Mouse (Mus musculus) CH12.LX (cell line): Measurements from ENCODE around the gene Nme3. TPM values are rescaled to one million over a fixed set of nuclear protein-coding genes. Genes with fewer than 3 reads are reported as not detected.

Experiments
- DNase-seq: peaks from one replicate; pipeline ENCODE4 v3.0.0-alpha.2; 2013; ENCODE audit errors: extremely low read depth
- H3K27ac ChIP-seq: 2 replicates; pipeline ENCODE4 v1.5.1; 2012; ENCODE audit warnings: low read depth, mild to moderate bottlenecking, control low read depth, moderate library complexity; ENCODE audit not compliant: insufficient read depth
- H3K27me3 ChIP-seq: replicated peaks from 2 replicates; pipeline ENCODE3; 2012; ENCODE audit warnings: inconsistent platforms
- H3K36me3 ChIP-seq, 2 experiments: replicated peaks in 1 of 2; 2 replicates each; pipeline versions ENCODE3 to v1.6.1; 2012; ENCODE audit warnings: inconsistent platforms in 1 of 2, low read length in 1 of 2, mild to moderate bottlenecking in 1 of 2, mixed read lengths in 1 of 2, moderate library complexity in 1 of 2; ENCODE audit not compliant: control insufficient read depth in 1 of 2, insufficient read depth in 1 of 2
- H3K4me1 ChIP-seq, 2 experiments: 2 replicates each; pipeline ENCODE4 v1.6.1; 2012; ENCODE audit warnings: inconsistent platforms in 1 of 2, moderate library complexity in 1 of 2; ENCODE audit not compliant: insufficient read depth in 2 of 2, control insufficient read depth in 1 of 2
- H3K4me2 ChIP-seq: 2 replicates; pipeline ENCODE4 v1.6.1; 2012; ENCODE audit warnings: low read depth, mild to moderate bottlenecking, control low read depth; ENCODE audit not compliant: poor library complexity, insufficient read depth, severe bottlenecking
- H3K4me3 ChIP-seq, 3 experiments: fragments of 150-350 bp in 1 of 3; sonication (generic) in 1 of 3; replicated peaks in 1 of 3; 2 replicates each; pipeline versions ENCODE3 to v1.5.1; 2011 to 2012; ENCODE audit warnings: low read depth in 2 of 3, low read length in 2 of 3, mild to moderate bottlenecking in 2 of 3, moderate library complexity in 2 of 3, control low read depth in 1 of 3, improper control_type of control experiment in 1 of 3, inconsistent platforms in 1 of 3, mixed read lengths in 1 of 3; ENCODE audit not compliant: poor library complexity in 1 of 3
- H3K79me2 ChIP-seq: replicated peaks from 2 replicates; pipeline ENCODE4 v1.6.1; 2012; ENCODE audit warnings: mild to moderate bottlenecking, moderate library complexity; ENCODE audit not compliant: control insufficient read depth, poor library complexity, insufficient read depth, severe bottlenecking; ENCODE audit errors: extremely low read depth
- H3K9ac ChIP-seq: 2 replicates; pipeline ENCODE4 v1.6.1; 2012; ENCODE audit warnings: low read depth, mild to moderate bottlenecking, control low read depth, moderate library complexity; ENCODE audit not compliant: insufficient read depth
- H3K9me3 ChIP-seq: replicated peaks from 2 replicates; pipeline ENCODE3; 2012; ENCODE audit warnings: low read length, inconsistent platforms, mixed read lengths
- BHLHE40 ChIP-seq: IDR thresholded peaks from 2 replicates; pipeline ENCODE4 v1.6.1; 2011; ENCODE audit warnings: mild to moderate bottlenecking, low read depth, low read length, improper control_type of control experiment
- CHD2 ChIP-seq: IDR thresholded peaks from 2 replicates; pipeline ENCODE4 v1.6.1; 2011; ENCODE audit warnings: low read length, improper control_type of control experiment
- E2F4 ChIP-seq: IDR thresholded peaks from 2 replicates; pipeline ENCODE4 v1.6.1; 2011; ENCODE audit warnings: low read depth, low read length, improper control_type of control experiment; ENCODE audit not compliant: insufficient replicate concordance
- ELF1 ChIP-seq: IDR thresholded peaks from 2 replicates; pipeline ENCODE4 v1.6.1; 2014; ENCODE audit warnings: low read depth, mild to moderate bottlenecking, inconsistent platforms, low read length, improper control_type of control experiment
- EP300 ChIP-seq: IDR thresholded peaks from 2 replicates; pipeline ENCODE4 v1.6.1; 2011; ENCODE audit warnings: low read length, improper control_type of control experiment
- ETS1 ChIP-seq: conservative IDR thresholded peaks from 2 replicates; pipeline ENCODE4 v1.6.1; 2012; ENCODE audit warnings: low read depth, mild to moderate bottlenecking, inconsistent platforms, low read length, improper control_type of control experiment, moderate library complexity
- HCFC1 ChIP-seq: IDR thresholded peaks from 2 replicates; pipeline ENCODE4 v1.6.1; 2012; ENCODE audit warnings: low read depth, mild to moderate bottlenecking, inconsistent platforms, low read length, improper control_type of control experiment
- JUN ChIP-seq: IDR thresholded peaks from 2 replicates; pipeline ENCODE4 v1.6.1; 2011; ENCODE audit warnings: low read depth, mild to moderate bottlenecking, low read length, improper control_type of control experiment, moderate library complexity; ENCODE audit not compliant: insufficient read depth
- KAT2A ChIP-seq: IDR thresholded peaks from 2 replicates; pipeline ENCODE4 v1.6.1; 2012; ENCODE audit warnings: low read length, improper control_type of control experiment, inconsistent platforms; ENCODE audit not compliant: insufficient replicate concordance
- MAFK ChIP-seq: IDR thresholded peaks from 2 replicates; pipeline ENCODE4 v1.6.1; 2011; ENCODE audit warnings: low read length, improper control_type of control experiment; ENCODE audit not compliant: insufficient replicate concordance
- MAZ ChIP-seq: IDR thresholded peaks from 2 replicates; pipeline ENCODE4 v1.6.1; 2012; ENCODE audit warnings: low read depth, mild to moderate bottlenecking, inconsistent platforms, low read length, improper control_type of control experiment, moderate library complexity
- MEF2A ChIP-seq: IDR thresholded peaks from 2 replicates; pipeline ENCODE4 v1.6.1; 2014; ENCODE audit warnings: low read depth, mild to moderate bottlenecking, inconsistent platforms, low read length, improper control_type of control experiment, borderline replicate concordance
- MXI1 ChIP-seq: IDR thresholded peaks from 2 replicates; pipeline ENCODE4 v1.6.1; 2011; ENCODE audit warnings: mild to moderate bottlenecking, low read depth, low read length, improper control_type of control experiment
- MYC ChIP-seq: IDR thresholded peaks from 2 replicates; pipeline ENCODE4 v1.6.1; 2011; ENCODE audit warnings: low read depth, mild to moderate bottlenecking, improper control_type of control experiment, low read length
- NELFE ChIP-seq: IDR thresholded peaks from 2 replicates; pipeline ENCODE4 v1.6.1; 2011; ENCODE audit warnings: low read depth, low read length, improper control_type of control experiment
- PAX5 ChIP-seq: IDR thresholded peaks from 2 replicates; pipeline ENCODE4 v1.6.1; 2012; ENCODE audit warnings: low read length, inconsistent platforms, mixed read lengths
- POLR2A ChIP-seq: IDR thresholded peaks from 2 replicates; pipeline ENCODE4 v1.6.1; 2011; ENCODE audit warnings: low read depth, mild to moderate bottlenecking, improper control_type of control experiment, low read length
- POLR2AphosphoS2 ChIP-seq: IDR thresholded peaks from 2 replicates; pipeline ENCODE4 v1.6.1; 2011; ENCODE audit warnings: low read depth, low read length, improper control_type of control experiment
- RCOR1 ChIP-seq: conservative IDR thresholded peaks from 2 replicates; pipeline ENCODE4 v1.6.1; 2012; ENCODE audit warnings: low read depth, mild to moderate bottlenecking, inconsistent platforms, low read length, improper control_type of control experiment
- SIN3A ChIP-seq: IDR thresholded peaks from 2 replicates; pipeline ENCODE4 v1.6.1; 2012; ENCODE audit warnings: low read length, improper control_type of control experiment, inconsistent platforms
- SMC3 ChIP-seq: IDR thresholded peaks from 2 replicates; pipeline ENCODE4 v1.6.1; 2011; ENCODE audit warnings: low read depth, low read length, improper control_type of control experiment
- TBP ChIP-seq: conservative IDR thresholded peaks from 2 replicates; pipeline ENCODE4 v1.6.1; 2011; ENCODE audit warnings: low read depth, low read length, improper control_type of control experiment
- USF1 ChIP-seq: IDR thresholded peaks from 2 replicates; pipeline ENCODE4 v1.6.1; 2014; ENCODE audit warnings: low read depth, mild to moderate bottlenecking, inconsistent platforms, low read length, improper control_type of control experiment
- ZC3H11A ChIP-seq: IDR thresholded peaks from 2 replicates; pipeline ENCODE4 v1.6.1; 2012; ENCODE audit warnings: low read depth, mild to moderate bottlenecking, inconsistent platforms, low read length, improper control_type of control experiment
- ZKSCAN1 ChIP-seq: IDR thresholded peaks from 2 replicates; pipeline ENCODE4 v1.6.1; 2012; ENCODE audit warnings: low read depth, inconsistent platforms, low read length, improper control_type of control experiment, borderline replicate concordance
- ZMIZ1 ChIP-seq: IDR thresholded peaks from 2 replicates; pipeline ENCODE4 v1.6.1; 2012; ENCODE audit warnings: low read depth, mild to moderate bottlenecking, inconsistent platforms, low read length, improper control_type of control experiment
- dilution Hi-C: fragments of 300-500 bp; cut with MboI; formaldehyde crosslinking; loops from 2 replicates; pipeline ENCODE4 v1.14.3; 2020; ENCODE audit warnings: low sequenced_read_pairs; ENCODE audit not compliant: extremely low pct_unique_long_range_greater_than_20kb, extremely low pct_ligation_motif_present
- in situ Hi-C: fragments of 300-500 bp; cut with MboI; formaldehyde crosslinking; loops from 3 replicates; pipeline ENCODE4 v1.14.3; 2019; ENCODE audit warnings: low sequenced_read_pairs, low pct_ligation_motif_present, low pct_unique_long_range_greater_than_20kb, mixed read lengths
- polyA plus RNA-seq: library from polyadenylated mRNA; unstranded; fragments of >175 nt; gene quantifications from 2 replicates; pipeline ENCODE4 v1.2.1, GENCODE M21; 2012; ENCODE audit warnings: low read depth; ENCODE audit not compliant: insufficient read length
- total RNA-seq, 2 experiments: library from RNA; depleted of rRNA; stranded (reverse); fragments of 300-350 nt in 1 of 2; fragments of >200 nt in 1 of 2; gene quantifications; 2 replicates each; pipeline ENCODE4 v1.2.3; 2012 to 2014

Nme3 gene
- total and polyA plus RNA-seq, 3 experiments, result 11.4 to 16.7 (median 13.8) TPM

DNA sequence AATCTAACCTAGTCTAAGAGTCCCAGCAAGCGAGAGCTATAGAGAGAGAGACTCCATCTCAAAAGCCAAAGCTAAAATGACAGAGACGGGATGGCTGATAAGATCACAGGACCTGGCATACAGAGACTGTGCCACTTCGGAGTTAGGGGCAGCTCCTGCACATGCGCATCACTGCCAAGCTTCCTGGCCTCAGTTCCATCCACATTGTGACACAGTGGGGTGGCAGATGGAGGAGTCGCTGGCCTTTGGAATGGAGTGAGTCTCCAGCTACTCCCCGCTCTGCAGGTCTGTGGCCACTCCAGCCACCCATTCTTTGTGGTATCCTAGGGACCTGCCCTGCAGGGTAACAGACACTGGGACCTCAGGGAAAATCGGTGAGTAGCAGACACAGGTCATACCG is 30.5 kb upstream of the Nme3 start, which contains the start of gene Igfals:
Gene Igfals, plus strand, starts transcription at position 222 of the 400 bp plus-strand sequence.
- dilution Hi-C loops, result no loop called here
- H3K4me1 ChIP-seq, result no peaks in the 10 kb centered on the region
- no peak for TF ChIP-seq POLR2AphosphoS2
- no peak for TF ChIP-seq TBP
- TF ChIP-seq KAT2A, result no peak
- TF ChIP-seq POLR2A, result no peak
- TF ChIP-seq SMC3, result no peak
- no peak for TF ChIP-seq ZKSCAN1
- no peak for TF ChIP-seq PAX5
- TF ChIP-seq ELF1, result no peak
- TF ChIP-seq MAFK, result no peak
- TF ChIP-seq RCOR1, result no peak
- no peak for TF ChIP-seq MYC
- no peak for TF ChIP-seq HCFC1
- TF ChIP-seq MXI1, result no peak
- no peak for TF ChIP-seq E2F4
- in situ Hi-C loops, result no loop called here
- no peaks in the 10 kb centered on the region for H3K27me3 ChIP-seq
- H3K27ac ChIP-seq, result no peak within 1 kb of the TSS
- no peak within 1 kb of the TSS for H3K9ac ChIP-seq
- H3K9me3 ChIP-seq, result no peaks in the 10 kb centered on the region
- no peaks in the 10 kb centered on the region for H3K79me2 ChIP-seq
- DNase-seq, result no peak
- H3K4me2 ChIP-seq, result no peak within 1 kb of the TSS
- peaks cover 35 to 91% of the 10 kb centered on the region in 2 experiments for H3K36me3 ChIP-seq
- no peak within 1 kb of the TSS for H3K4me3 ChIP-seq

DNA sequence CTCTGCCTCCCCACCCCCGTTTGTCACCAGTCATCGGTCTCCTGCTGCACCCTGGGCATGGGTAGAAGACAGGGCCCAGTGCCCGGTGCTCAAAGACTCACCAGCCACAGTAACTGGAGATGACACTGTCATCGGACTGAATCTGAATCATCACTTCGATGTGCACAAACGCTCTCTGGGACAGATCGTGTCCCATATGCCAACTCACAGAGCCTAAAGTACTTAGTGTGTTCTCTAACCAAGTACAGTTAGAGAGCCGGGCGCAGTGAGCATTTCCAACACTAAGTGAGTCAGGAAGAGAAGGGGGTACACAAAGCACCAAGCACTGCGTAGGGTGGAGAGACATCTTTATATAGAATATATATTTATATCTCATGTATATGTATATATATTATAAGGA is 28.4 kb upstream of the Nme3 start:
- DNase-seq, result no peak
- no peaks in the 10 kb centered on the region for H3K9me3 ChIP-seq
- in situ Hi-C loops, result no loop called here
- no peaks in the 10 kb centered on the region for H3K79me2 ChIP-seq
- no peak overlapping the region for H3K9ac ChIP-seq
- TF ChIP-seq EP300, result no peak
- no peak for TF ChIP-seq ZMIZ1
- no peak for TF ChIP-seq ETS1
- no peak for TF ChIP-seq SIN3A
- TF ChIP-seq MAFK, result no peak
- no peak for TF ChIP-seq JUN
- TF ChIP-seq MYC, result no peak
- TF ChIP-seq ZC3H11A, result no peak
- no peak for TF ChIP-seq USF1
- no peak for TF ChIP-seq BHLHE40
- TF ChIP-seq E2F4, result no peak
- TF ChIP-seq MAZ, result no peak
- TF ChIP-seq NELFE, result no peak
- no peak for TF ChIP-seq CHD2
- no peak for TF ChIP-seq KAT2A
- TF ChIP-seq ZKSCAN1, result no peak
- no peak for TF ChIP-seq MEF2A
- TF ChIP-seq POLR2AphosphoS2, result no peak
- peaks cover 20 to 83% of the 10 kb centered on the region in 2 experiments for H3K36me3 ChIP-seq
- no peak overlapping the region for H3K4me2 ChIP-seq
- H3K27me3 ChIP-seq, result no peaks in the 10 kb centered on the region
- dilution Hi-C loops, result no loop called here
- no peak overlapping the region for H3K4me3 ChIP-seq
- no peaks in the 10 kb centered on the region for H3K4me1 ChIP-seq
- H3K27ac ChIP-seq, result no peak overlapping the region
